Mouse (Mus musculus) kidney, postnatal 0 days (tissue): Measurements from ENCODE around the gene Thrb. TPM values are rescaled to one million over a fixed set of nuclear protein-coding genes. Genes with fewer than 3 reads are reported as not detected.

ENCODE experiments used
- ATAC-seq: fragments of 200-750 bp; cut with Nextera tagmentation; replicated peaks from 2 replicates; pipeline ENCODE4 v1.8.0; 2017; ENCODE audit warnings: low read depth, moderate number of reproducible peaks, moderate TSS enrichment, moderate library complexity; ENCODE audit not compliant: low FRiP score
- DNase-seq: peaks from one replicate; pipeline ENCODE4 v3.0.0-alpha.2; 2016; ENCODE audit warnings: low spot score
- H3K27ac ChIP-seq: fragments of 300-500 bp; sonication (generic); 2 replicates; pipeline ENCODE4 v1.5.1; 2014; ENCODE audit warnings: mild to moderate bottlenecking
- H3K27me3 ChIP-seq: fragments of 300-500 bp; sonication (generic); 2 replicates; pipeline ENCODE4 v1.6.1; 2014; ENCODE audit warnings: low read length, mixed read lengths; ENCODE audit not compliant: insufficient read depth
- H3K36me3 ChIP-seq: fragments of 300-500 bp; sonication (generic); 2 replicates; pipeline ENCODE4 v1.6.1; 2014; ENCODE audit warnings: low read length, mixed read lengths; ENCODE audit not compliant: insufficient read depth
- H3K4me1 ChIP-seq: fragments of 300-500 bp; sonication (generic); replicated peaks from 2 replicates; pipeline ENCODE4 v1.6.1; 2014; ENCODE audit warnings: antibody characterized with exemption, low read length, mixed read lengths; ENCODE audit not compliant: insufficient read depth
- H3K4me2 ChIP-seq: fragments of 300-500 bp; sonication (generic); 2 replicates; pipeline ENCODE4 v1.6.1; 2014; ENCODE audit warnings: mild to moderate bottlenecking, low read length, moderate library complexity, mixed read lengths
- H3K4me3 ChIP-seq: fragments of 300-500 bp; sonication (generic); replicated peaks from 2 replicates; pipeline ENCODE4 v1.5.1; 2014; ENCODE audit warnings: low read depth, low read length
- H3K9ac ChIP-seq: fragments of 300-500 bp; sonication (generic); 2 replicates; pipeline ENCODE4 v1.6.1; 2014; ENCODE audit warnings: low read depth, low read length
- H3K9me3 ChIP-seq: fragments of 300-500 bp; sonication (generic); replicated peaks from 2 replicates; pipeline ENCODE4 v1.6.1; 2016; ENCODE audit warnings: low read length, inconsistent platforms, mixed read lengths
- CTCF ChIP-seq: IDR thresholded peaks from 2 replicates; pipeline ENCODE4 v1.5.1; 2016; ENCODE audit warnings: antibody characterized with exemption, low read depth, mild to moderate bottlenecking, moderate library complexity
- WGBS: fragments of 180-500 bp; shearing (Covaris S2); extraction: QIAGEN DNeasy Blood & Tissue Kit; methylation state at CpG from one replicate; pipeline ENCODE4 v1.1.7; 2014; 5-methylcytosine and 5-hydroxymethylcytosine counted together
- polyA plus RNA-seq: library from polyadenylated mRNA; unstranded; fragments of >200 nt; fragmentation: Nextera tagmentation; extraction: Ambion mirVana; gene quantifications from 2 replicates; pipeline ENCODE4 v1.2.1, GENCODE M21; 2015

Thrb gene
- polyA plus RNA-seq, 1 experiment from 2014 or later: 2.9 TPM

- H3K4me3 ChIP-seq: no peak overlapping the region
- no peak overlapping the region for H3K4me2 ChIP-seq
- no peak overlapping the region for H3K9ac ChIP-seq
- no peaks in the 10 kb centered on the region for H3K9me3 ChIP-seq
- H3K4me1 ChIP-seq: no peaks in the 10 kb centered on the region
- no peaks in the 10 kb centered on the region for H3K36me3 ChIP-seq
- no peak for ATAC-seq
- no peak overlapping the region for H3K27ac ChIP-seq
- DNase-seq: no peak
- 64% methylated on average over 4 of the region's 4 CpGs for WGBS
- no peaks in the 10 kb centered on the region for H3K27me3 ChIP-seq
- no peak for TF ChIP-seq CTCF
Observed at GRCm38 (mm10) chr14:17695526-17695925, 35.5 kb downstream of the Thrb start.

GRCm38 (mm10) chr14:17697920-17698632, 38.0 kb downstream of the Thrb start:
- WGBS: 85% methylated on average over 9 of the region's 9 CpGs

GRCm38 (mm10) chr14:17700228-17700627, 40.2 kb downstream of the Thrb start:
- no peaks in the 10 kb centered on the region for H3K36me3 ChIP-seq
- ATAC-seq: no peak
- H3K4me1 ChIP-seq: no peaks in the 10 kb centered on the region
- no peaks in the 10 kb centered on the region for H3K9me3 ChIP-seq
- no peak overlapping the region for H3K4me2 ChIP-seq
- no peak overlapping the region for H3K27ac ChIP-seq
- no peak overlapping the region for H3K4me3 ChIP-seq
- H3K9ac ChIP-seq: no peak overlapping the region
- no peak for DNase-seq
- no peaks in the 10 kb centered on the region for H3K27me3 ChIP-seq
- 84% methylated on average over 3 of the region's 3 CpGs for WGBS
- no peak for TF ChIP-seq CTCF

More at GRCm38 (mm10) chr14:17697920-17698632, 38.0 kb downstream of the Thrb start:
- no peak overlapping the region for H3K4me3 ChIP-seq
- no peak overlapping the region for H3K27ac ChIP-seq
- H3K36me3 ChIP-seq: no peaks in the 10 kb centered on the region
- no peaks in the 10 kb centered on the region for H3K27me3 ChIP-seq
- H3K4me1 ChIP-seq: no peaks in the 10 kb centered on the region
- no peak overlapping the region for H3K9ac ChIP-seq
- DNase-seq (no peak), ATAC-seq (no peak)
- H3K9me3 ChIP-seq: no peaks in the 10 kb centered on the region
- no peak overlapping the region for H3K4me2 ChIP-seq
- TF ChIP-seq CTCF: no peak

GRCm38 (mm10) chr14:17713297-17713904, 53.3 kb downstream of the Thrb start:
- DNase-seq: no peak
- Histone ChIP-seq H3K9me3 (no peaks in the 10 kb centered on the region), H3K4me1 (no peaks in the 10 kb centered on the region), H3K4me2 (no peak overlapping the region), H3K27ac (no peak overlapping the region), H3K27me3 (no peaks in the 10 kb centered on the region), H3K4me3 (no peak overlapping the region), H3K36me3 (no peaks in the 10 kb centered on the region), H3K9ac (no peak overlapping the region)
- TF ChIP-seq CTCF: no peak
- ATAC-seq: no peak
- 72% methylated on average over 7 of the region's 7 CpGs for WGBS

GRCm38 (mm10) chr14:17719494-17719893, 59.4 kb downstream of the Thrb start:
- Histone ChIP-seq H3K9me3 (no peaks in the 10 kb centered on the region), H3K36me3 (no peaks in the 10 kb centered on the region), H3K9ac (no peak overlapping the region), H3K4me2 (no peak overlapping the region), H3K27ac (no peak overlapping the region), H3K4me3 (no peak overlapping the region), H3K27me3 (no peaks in the 10 kb centered on the region), H3K4me1 (no peaks in the 10 kb centered on the region)
- no peak for TF ChIP-seq CTCF
- no peak for DNase-seq
- ATAC-seq: no peak
- WGBS: 84% methylated on average over 2 of the region's 2 CpGs

- Histone ChIP-seq H3K4me2 (no peak overlapping the region), H3K4me3 (no peak overlapping the region), H3K9me3 (no peaks in the 10 kb centered on the region), H3K9ac (no peak overlapping the region), H3K4me1 (no peaks in the 10 kb centered on the region), H3K27ac (no peak overlapping the region), H3K27me3 (no peaks in the 10 kb centered on the region), H3K36me3 (no peaks in the 10 kb centered on the region)
- no peak for ATAC-seq
- TF ChIP-seq CTCF: no peak
- DNase-seq: no peak
- WGBS: 41% methylated on average over 1 of the region's 1 CpGs
Observed at GRCm38 (mm10) chr14:17722824-17723445, 62.9 kb downstream of the Thrb start.
